Mouse (Mus musculus): Measurements from ENCODE around the gene Rnaseh2a.

- no peak for TF ChIP-seq CTCF (IDR thresholded peaks at IDR 0.05; ENCODE audit: insufficient read depth, low read length)
- no peak for TF ChIP-seq POLR2A (IDR thresholded peaks at IDR 0.05; ENCODE audit: borderline replicate concordance, extremely low read depth, low read depth, low read length)
These were observed 24.8 kb upstream of the Rnaseh2a start for GRCm38 (mm10) chr8:84994375-84994774.

All from lung, adult 2 months (tissue).